Mouse (Mus musculus) T-helper 1 cell (primary cell): ENCODE data around the gene Fam69a.
"Not testable (repeated sequence)": the region's sequence is repeated elsewhere in the genome, so short reads cannot be mapped to it uniquely, and the experiment has no call there.

Source experiments
- in situ Hi-C: fragments of 300-600 bp; cut with MboI, MseI; formaldehyde crosslinking; loops from one replicate; pipeline ENCODE4 v1.15.1; 2025; ENCODE audit warnings: high pct_unique_total_duplicates

Gene Fam69a

GRCm38 (mm10) chr5:107982016-107982415 lies 4.9 kb downstream of the Fam69a start:
- in situ Hi-C loops = no loop called here

- in situ Hi-C loops = no loop called here
Observed at GRCm38 (mm10) chr5:107979901-107980300, 7.0 kb downstream of the Fam69a start.

- in situ Hi-C loops = no loop called here
Observed at GRCm38 (mm10) chr5:107978289-107979035, 8.4 kb downstream of the Fam69a start.

- in situ Hi-C loops = no loop called here
Observed at GRCm38 (mm10) chr5:107977640-107978288, 9.1 kb downstream of the Fam69a start.

- in situ Hi-C loops = no loop called here
Observed at GRCm38 (mm10) chr5:107973310-107973709, 13.6 kb downstream of the Fam69a start.

- in situ Hi-C loops = no loop called here
Observed at GRCm38 (mm10) chr5:107972444-107973272, 14.2 kb downstream of the Fam69a start.

GRCm38 (mm10) chr5:107971069-107971468 lies 15.8 kb downstream of the Fam69a start:
- in situ Hi-C loops = no loop called here

- in situ Hi-C loops = not testable (repeated sequence)
Observed at GRCm38 (mm10) chr5:107969818-107970217, 17.1 kb downstream of the Fam69a start.

GRCm38 (mm10) chr5:107968079-107968478 lies 18.8 kb downstream of the Fam69a start:
- in situ Hi-C loops = no loop called here

GRCm38 (mm10) chr5:107966841-107967457 lies 19.9 kb downstream of the Fam69a start:
- in situ Hi-C loops = no loop called here

GRCm38 (mm10) chr5:107966156-107966555 lies 20.7 kb downstream of the Fam69a start:
- in situ Hi-C loops = no loop called here

GRCm38 (mm10) chr5:107965355-107965991 lies 21.4 kb downstream of the Fam69a start:
- in situ Hi-C loops = no loop called here

GRCm38 (mm10) chr5:107964031-107964758 lies 22.7 kb downstream of the Fam69a start:
- in situ Hi-C loops = no loop called here

- in situ Hi-C loops = no loop called here
Observed at GRCm38 (mm10) chr5:107961438-107962251, 25.2 kb downstream of the Fam69a start.

GRCm38 (mm10) chr5:107960532-107961202 lies 26.2 kb downstream of the Fam69a start:
- in situ Hi-C loops = no loop called here

GRCm38 (mm10) chr5:107959624-107960300 lies 27.1 kb downstream of the Fam69a start:
- in situ Hi-C loops = no loop called here

GRCm38 (mm10) chr5:107950643-107951042 lies 36.2 kb downstream of the Fam69a start:
- in situ Hi-C loops = no loop called here

GRCm38 (mm10) chr5:107949607-107950006 lies 37.3 kb downstream of the Fam69a start:
- in situ Hi-C loops = no loop called here

GRCm38 (mm10) chr5:107948899-107949298 lies 38.0 kb downstream of the Fam69a start:
- in situ Hi-C loops = no loop called here
